Mouse (Mus musculus): ENCODE measurements around the gene Ctu2.

Gene Ctu2

DNA sequence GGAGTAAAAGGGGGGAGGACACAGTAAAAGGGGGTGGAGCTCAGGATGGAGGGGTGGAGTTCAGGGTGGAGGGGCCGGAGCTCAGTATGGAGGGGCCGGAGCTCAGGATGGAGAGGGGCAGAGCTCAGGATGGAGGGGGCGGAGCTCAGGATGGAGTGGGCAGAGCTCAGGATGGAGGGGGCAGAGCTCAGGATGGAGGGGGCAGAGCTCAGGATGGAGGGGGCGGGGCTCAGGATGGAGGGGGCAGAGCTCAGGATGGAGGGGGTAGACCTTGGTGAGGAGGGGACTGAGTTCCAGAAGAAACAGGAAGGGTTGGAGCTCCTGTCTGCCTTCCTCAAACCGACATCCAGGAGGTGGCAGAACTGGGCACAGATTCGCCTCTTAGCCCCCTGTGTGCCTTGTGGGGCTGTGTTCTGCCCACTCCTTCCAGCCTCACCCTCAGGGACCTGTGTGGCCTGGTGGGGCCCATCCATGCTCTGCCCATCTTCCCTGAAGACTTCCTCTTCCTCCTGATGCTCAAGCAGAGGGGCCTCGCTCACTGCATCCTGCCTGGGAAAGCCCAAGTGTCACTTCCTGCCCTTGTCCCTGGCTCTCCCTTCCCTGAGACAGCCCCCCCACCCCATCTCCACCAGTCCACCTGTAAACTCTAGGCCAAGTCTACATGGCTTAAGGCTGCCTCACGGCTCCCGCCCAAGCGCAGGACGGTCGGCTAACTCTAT is 21.2 kb downstream of the Ctu2 start:
- DNase-seq = no peak

- no peak for DNase-seq
These were observed 22.0 kb downstream of the Ctu2 start for GRCm38 (mm10) chr8:122497912-122498311.

DNA sequence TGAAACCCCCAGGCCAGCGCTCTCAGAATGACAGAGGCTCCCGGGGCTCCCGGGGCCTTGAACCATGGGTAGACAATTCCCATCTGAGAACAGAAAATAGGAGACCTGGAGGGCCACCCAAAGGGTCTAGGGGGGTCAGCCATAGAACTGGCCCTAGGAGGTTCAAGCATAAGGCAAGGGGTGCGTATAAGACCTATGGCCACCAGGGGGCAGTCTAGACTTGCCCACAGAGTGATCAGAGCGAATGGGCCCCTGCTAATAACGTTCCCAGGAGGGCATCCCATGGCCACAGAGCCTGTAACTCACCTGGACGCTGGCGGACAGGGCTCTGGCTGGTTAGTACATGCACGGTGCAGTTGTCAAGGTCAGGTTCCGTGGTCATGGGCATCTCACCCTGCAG is 24.9 kb downstream of the Ctu2 start:
- DNase-seq = peak; percentile 78 to 84

DNA sequence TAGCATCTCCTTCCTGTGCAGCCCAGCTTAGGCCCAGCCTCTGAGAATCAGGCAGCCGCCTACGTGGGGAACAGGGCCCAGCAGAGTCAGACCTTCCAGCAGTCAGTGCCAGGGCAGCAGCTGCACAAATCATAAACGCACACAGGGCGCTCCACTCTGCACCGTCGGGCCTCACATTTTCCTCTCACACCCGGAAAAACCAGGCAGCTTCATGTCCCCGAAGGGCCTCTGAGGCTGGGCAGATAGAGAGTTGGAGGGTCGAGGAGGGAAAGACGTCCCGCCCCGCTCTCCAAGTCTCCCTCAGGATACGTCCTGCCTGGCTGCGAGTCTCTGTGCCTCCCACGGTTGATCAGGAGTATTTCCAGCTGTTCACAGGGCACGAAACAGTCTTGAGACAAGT is 35.6 kb downstream of the Ctu2 start:
- DNase-seq = no peak

GRCm38 (mm10) chr8:122512392-122512791 is 36.4 kb downstream of the Ctu2 start:
- DNase-seq = no peak

DNA sequence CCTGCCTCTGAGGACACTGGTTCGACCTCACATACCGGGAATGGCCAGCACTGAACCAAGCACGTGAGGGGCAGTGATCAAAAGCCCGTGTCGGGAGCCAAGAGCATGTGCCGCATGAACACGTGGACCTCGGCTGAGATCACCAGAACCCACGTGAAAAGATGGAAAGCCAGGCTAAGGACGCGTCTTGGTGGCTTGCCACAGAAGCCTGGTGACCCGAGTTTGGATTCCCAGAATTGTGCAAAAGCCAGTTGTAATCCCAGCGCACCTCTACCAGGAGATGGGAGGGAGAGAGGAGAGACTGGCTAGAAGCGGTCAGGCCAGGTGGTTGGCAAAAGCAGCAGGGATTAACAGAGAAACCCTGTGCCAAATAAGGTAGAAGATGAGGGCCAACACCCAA is 39.8 kb downstream of the Ctu2 start:
- DNase-seq = no peak

GRCm38 (mm10) chr8:122517541-122518190 is 41.7 kb downstream of the Ctu2 start:
- DNase-seq = no peak

DNA sequence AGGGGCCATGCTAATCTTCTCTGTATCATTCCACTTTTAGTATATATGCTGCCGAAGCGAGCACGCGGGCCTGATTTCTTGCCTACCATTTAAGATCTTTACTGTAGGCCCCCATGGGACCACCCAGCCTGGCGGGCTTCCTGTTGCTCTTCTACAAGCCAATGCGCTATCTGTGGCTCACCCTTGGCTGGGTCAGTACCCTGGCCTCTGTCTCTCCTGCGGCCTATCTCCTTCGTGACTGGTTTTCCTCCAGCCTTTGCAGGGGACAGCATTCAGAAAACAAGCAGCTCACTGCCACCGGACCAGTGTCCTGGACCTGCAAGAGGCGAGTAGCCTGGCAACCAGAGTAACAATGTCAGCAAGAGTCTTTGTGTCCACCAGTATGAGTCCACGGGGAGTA is 44.7 kb downstream of the Ctu2 start:
- no peak for DNase-seq

DNA sequence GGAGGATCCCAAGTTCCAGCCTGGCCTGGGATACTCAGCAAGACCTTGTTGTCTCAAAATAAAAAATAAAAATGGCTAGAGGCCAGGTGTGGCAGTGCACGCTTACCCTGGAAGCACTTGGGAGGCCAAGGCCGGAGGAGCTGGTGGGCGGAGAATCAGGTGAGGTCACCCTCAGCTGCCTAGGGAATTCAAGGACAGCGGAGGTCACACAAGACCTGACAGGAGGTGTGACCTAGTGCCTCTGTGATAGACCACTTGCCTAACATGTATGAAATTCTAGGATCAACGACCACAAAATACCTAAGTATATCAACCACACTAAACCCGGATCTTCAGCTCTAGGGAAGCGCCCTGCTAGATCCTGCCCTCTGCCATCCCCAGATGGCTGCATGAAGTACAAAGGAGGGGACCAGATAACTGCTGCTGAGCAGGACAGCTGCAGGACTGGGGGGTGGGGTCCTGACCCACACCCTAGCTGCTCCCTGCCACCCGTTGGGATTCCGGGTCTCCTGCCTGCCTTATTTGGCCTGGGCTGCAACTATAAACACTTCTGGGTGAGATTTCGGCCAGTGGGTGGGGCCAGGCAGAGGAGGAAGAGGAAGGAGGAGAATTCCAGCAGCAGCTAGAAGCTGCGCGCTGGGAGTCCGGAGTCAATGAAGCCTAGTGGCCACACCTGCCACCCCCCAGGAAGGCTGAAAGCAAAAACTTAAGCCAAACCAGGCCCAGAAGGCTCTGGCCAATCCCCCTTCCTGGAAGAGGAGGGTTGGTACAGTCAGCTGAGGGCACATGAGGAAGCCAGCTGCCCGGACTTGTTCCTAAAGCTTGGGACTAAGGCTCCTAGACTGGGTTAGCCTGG is 47.1 kb downstream of the Ctu2 start:
- peak in 1 of 2 experiments; percentile 16 for DNase-seq

- DNase-seq = peak; percentile 23 to 29
These were observed 47.9 kb downstream of the Ctu2 start for GRCm38 (mm10) chr8:122523652-122524360.

DNA sequence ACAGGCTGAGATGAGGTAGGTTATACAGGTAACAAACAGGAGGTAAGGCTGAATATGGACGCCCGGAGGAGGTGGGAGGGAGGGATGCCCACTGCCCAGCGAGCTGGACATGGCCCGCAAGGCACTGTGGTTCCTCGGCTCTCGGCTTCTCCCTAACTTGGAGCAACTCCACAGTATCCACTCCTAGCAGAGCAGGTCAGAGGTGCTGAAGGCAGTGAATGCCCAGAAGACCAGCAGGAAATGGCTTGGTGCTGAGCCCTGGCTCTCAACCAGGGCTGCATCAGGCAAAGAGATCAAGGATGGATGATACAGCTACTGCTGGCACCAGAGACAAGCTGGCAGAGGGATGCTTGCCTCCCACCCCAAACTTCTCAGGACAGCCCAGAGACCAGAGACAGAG is 48.6 kb downstream of the Ctu2 start:
- DNase-seq = no peak

GRCm38 (mm10) chr8:122525004-122525403 is 49.1 kb downstream of the Ctu2 start:
- no peak for DNase-seq

DNA sequence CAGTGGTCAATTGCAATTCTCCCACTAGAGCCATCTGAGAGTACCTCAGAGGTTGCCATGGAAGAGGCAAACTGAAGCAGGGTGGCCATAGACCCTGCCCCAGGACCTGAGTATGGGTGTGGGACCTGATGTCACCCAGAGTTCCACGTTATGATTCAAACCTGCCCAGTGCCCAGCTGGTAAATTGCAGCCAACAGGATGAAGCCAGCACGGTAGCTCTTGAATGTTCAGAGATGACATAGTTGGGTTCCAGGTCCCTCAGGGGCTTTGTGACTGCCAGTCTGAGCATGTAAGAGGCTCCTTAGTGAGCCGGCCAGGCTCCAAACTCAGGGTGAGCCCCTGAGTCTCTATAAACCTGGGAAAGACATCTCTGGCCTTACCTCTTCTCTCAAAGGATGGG is 50.1 kb downstream of the Ctu2 start:
- DNase-seq = no peak

DNA sequence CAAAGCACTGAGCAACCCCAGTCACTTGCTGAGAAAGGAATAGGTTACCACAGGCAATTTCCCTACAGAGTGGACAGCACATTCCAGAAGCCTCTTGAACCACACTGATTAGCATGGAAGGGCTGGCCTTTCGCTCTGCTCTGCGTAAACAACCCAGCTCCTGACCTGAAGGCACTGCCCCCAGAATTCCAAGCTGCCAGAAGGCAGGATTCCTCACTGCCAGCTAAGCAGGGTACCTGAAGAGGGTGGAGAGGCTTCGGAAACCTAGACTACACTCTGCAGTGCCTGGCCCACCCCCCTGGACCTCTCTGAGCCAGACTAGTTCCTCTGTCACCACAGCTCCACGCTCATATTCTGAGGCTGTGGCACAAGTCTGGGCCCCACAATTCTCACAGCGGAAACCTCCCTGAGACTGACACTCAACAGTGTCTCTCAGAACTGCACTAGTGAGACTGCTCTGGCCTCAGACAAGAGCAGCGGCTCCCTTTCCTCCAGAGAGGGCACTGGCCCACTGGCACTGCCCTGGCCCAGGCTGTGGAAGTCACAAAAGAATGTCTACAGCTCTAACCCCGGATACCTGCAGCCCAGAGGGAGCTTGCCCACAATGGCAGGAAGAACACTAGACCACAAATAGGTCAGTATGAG is 50.7 kb downstream of the Ctu2 start:
- DNase-seq = no peak

GRCm38 (mm10) chr8:122527937-122528336 is 52.0 kb downstream of the Ctu2 start:
- no peak for DNase-seq

DNA sequence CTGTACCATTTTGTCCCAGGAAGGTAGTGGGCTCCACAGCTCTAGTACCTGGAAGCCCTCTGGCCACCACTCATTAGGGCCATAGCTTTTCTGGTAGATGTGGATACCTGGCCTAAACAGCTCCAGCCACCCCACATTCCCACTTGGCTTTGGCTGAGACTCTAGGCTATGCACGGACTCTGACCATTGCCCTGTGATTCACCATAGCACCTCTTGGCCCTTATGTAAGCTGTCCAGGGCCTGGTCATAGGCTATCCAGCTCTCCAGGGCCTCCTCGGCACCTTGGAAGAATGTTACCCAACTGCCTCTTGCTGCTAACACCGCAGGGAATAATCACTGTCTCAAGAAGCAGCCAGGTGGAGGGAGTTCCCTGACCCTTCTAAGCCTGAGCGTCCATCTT is 53.2 kb downstream of the Ctu2 start:
- no peak for DNase-seq

GRCm38 (mm10) chr8:122531312-122531711 is 55.4 kb downstream of the Ctu2 start:
- DNase-seq = no peak

Data from cerebellum, postnatal 36 days (tissue).